Mouse (Mus musculus) MEL-GATA-1-ER (cell line): Measurements from ENCODE around the gene Cpa4.

Experiments used
- DNase-seq: peaks from one replicate; pipeline ENCODE4 v3.0.0-alpha.2; 2012; ENCODE audit warnings: low read depth; ENCODE audit errors: extremely low read depth

The Cpa4 gene

DNA sequence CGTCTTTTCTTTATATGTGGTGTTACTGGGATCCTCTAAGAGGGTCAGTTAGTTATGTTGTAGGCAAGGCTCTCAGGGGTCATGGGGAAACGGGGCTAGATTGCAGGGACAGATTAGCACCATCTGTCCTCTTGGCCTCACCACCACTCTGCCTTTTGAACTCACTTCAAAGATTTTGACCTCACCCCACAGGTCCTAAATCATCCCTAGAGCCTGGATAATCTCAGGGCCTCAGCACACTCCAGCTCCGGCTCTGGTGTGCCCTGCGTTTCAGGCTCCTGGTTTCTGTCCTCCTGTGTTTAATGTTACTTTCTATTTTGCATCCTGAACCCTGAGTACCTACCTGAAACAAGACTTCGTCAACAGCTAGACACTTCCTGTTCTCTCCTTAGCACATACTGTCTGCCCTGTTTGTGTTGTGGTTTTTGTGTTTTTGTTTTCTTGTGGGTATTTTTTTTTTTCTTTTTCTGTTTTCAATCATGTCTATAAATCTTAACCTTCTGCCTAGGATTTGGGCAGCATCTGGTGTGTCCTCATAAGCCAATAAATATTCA lies 23.8 kb downstream of the Cpa4 start:
- DNase-seq: no peak

DNA sequence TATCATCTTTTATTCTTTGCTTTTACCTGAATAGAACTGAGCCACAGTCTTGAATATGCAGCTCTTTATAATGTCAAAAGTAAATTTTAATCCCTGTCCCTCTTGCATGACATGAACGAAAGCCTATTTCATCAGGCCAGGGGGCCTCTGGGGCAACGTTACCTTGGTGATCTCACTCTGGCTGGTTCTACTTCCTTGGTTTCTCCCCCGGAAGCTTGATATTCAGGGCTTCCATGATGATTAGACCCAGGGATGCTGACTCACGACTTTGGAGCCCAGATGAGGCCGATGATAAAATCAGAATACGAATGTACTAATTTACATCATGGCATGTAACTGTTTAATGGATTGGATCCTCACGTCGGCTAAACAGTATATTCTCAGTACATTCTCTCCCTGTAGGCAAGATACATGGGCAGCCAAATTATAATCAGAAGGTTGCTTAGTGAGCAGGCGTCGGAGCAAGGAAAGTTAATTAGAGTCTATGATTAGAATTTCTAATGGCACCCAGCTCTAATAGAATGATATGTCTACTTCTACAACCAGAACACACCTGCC lies 24.3 kb downstream of the Cpa4 start:
- DNase-seq: no peak

DNA sequence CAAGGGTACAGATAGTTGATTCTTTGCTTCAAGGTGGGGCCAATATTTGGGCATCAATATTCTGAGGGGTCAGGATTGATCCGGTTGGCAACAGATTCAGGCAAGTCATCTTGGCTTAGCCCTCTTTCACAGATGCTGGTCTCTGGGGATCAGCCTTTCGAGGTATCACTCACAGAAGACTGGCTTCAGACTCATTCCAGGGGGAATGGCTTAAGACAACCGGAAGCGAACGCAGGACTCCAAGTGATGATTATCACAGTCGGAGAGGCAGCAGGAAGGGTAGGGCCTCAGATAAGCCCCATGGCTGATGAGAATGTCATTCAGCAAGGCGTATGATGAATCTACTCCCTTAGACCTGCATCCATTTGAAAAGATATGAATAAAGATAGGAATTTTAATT lies 26.2 kb downstream of the Cpa4 start:
- DNase-seq: no peak

DNA sequence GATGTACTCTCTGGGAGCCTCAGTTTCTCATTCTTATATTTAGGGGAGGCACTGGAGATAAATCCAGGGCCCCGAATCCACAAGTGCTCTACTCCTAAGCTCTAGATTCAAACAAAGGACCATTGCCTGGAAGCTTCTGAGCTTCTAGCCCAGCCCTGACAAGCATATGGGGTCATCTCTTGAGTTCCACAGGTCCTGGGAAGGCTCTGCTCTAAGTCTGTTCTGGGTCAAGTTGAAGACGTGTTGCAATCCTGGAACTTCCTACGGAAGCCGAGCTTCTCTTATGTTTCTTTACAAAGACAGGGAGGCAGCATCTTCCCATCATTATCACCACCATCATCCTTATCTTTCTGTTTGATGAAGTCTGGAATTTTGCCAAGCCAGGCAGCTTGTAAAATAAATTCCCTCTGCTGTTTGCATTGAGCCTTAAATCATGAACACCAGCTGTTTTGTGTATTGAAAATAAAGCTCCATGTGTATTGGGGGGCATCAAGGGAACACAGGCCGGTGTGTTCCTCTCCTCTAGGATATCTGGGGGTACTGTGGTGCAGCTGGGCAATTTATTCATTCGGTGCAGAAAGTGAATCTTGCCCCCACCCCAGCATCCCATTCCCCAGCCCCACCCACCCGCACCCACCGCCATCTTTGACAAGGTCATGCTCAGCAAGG lies 28.2 kb downstream of the Cpa4 start:
- DNase-seq: no peak

DNA sequence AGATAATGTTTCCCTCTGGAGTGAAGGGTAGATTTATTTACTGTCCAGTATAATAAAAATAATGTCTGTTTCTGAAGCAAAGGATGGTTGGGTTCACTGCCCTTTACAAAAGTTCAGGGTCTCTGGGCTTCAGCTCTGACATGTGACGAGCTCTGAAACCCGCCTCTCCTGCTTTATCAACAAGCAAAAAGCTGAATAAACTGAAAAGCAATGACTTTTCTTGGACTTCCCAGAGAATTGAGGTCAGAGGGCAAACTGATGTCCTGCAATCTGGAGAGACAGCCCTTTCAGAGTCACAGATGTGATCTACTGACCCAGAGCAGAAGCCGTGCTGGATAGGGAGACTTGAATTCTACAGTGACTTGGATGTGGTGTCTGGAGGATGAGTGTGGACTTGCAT lies 31.9 kb downstream of the Cpa4 start:
- no peak for DNase-seq

DNA sequence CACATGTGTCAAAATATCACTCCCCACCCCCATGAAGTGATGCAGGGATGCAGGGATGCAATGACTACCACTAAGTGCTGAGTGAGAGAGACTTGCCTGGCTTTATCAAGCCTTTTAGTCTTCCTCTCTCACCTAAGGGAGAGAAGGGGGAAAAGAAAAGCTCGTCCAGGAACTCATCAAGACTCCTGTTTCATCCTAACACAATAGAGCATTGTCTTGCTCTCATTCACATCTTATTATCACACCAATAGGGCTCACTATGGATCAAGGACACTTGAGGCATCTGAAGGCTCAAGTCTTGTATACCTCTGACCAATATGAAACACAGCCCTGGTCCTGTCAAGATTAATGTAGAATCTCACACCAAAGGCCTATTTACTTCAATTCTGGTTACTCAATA lies 32.8 kb downstream of the Cpa4 start:
- no peak for DNase-seq

DNA sequence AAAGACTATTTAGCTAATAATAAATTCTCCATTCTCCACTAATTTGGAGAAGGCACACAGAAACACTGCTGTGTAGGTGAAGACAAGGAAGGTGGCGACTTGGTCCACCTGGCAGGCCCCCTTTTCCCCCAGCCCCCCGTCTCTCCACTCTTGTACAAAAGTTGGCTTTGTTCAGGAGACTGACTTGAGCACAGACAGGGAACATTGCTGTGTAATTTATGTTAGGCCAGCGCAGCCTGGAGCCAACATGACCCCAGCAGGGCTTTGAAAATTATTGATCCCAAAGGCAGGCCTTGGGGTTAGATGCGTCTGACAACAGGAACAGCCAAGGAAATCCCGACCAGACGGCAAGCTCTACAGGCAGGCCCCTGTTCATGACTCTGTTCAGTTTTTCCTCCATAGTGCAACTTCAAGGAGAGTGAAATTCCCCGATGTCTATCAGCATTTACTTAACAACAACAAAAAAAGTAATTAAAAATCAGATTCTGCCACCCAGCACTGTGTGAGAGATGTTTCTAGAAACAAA lies 36.2 kb downstream of the Cpa4 start:
- no peak for DNase-seq

DNA sequence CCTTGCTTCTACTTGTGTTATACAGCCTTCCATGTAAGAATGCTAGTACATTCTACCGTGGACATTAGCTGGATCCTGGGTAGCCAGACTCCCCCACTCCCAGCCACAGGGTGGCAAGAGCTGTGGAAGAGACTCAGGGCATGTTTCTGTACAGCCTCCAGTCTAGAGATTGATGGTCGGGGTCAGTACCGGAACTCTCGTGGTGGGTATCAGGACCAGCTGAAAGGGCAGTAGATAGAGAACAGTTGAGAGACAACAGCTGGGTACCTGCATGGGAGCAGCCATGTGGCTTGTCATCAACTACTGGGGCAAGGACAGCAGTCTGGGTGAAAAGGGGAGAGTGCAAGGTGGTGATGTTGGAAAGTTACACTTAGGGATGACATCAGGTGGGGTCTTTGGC lies 36.9 kb downstream of the Cpa4 start:
- DNase-seq: no peak

DNA sequence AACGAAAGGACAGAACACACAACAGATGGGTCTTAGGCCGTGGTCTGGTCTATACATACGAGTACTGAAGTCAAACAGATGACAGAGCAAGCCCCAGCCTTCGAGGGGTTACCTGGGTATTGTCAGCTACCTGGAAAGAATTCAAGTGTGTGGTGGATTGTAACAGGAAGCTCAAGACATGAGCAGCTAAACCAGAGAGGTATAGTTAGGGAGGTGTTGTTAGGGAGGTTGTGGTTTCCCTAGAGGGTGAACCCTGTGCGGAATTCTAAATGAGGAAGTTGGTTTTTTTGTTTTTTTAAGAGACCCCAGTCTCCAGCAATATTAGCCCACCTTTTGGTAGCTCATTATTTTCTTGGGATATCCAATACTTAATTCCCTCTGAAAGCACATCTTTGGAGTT lies 37.5 kb downstream of the Cpa4 start:
- DNase-seq: peak; percentile 26

DNA sequence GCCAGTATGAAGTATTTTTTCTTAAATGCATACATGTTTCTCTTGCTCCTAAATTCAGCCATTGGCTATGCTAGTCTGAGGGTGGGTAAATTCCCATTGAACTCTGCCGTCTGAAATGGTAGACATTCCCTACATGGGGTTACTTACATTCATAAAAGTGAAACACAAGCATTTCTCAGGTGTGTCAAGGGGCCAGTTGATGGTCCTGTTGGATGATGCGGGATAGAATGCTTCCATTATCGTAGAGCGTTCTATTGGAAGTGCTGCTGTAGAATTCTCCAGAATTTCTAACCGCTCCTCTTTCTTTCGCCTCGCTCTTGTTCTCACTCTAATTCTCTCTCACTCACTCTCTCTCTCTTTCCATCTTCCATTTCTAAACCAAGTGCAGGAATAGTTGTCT lies 42.5 kb downstream of the Cpa4 start, which contains the start of gene Cpa5:
TSS of gene Cpa5 (plus strand) at position 301 of the 400 bp plus-strand sequence.
- no peak for DNase-seq

DNA sequence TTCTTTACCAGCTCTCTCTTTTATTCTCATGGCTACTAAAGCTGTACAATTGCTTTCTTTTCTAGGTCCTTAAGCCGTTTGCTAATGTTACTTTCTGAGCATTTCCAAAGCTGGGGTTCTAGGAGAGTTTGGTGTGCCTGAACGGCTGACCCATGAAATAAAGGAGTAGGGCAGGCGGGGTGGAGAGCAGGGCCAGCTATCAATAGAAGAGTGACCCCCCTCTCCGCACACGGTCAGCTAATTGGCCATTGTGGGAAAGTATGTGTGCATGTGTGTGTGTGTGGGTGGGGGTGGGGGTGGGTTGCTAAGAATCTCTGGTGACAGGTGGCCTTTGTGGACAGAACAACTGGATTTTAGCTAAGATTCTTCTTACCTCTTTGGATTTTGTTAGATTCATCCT lies 43.0 kb downstream of the Cpa4 start:
- no peak for DNase-seq

DNA sequence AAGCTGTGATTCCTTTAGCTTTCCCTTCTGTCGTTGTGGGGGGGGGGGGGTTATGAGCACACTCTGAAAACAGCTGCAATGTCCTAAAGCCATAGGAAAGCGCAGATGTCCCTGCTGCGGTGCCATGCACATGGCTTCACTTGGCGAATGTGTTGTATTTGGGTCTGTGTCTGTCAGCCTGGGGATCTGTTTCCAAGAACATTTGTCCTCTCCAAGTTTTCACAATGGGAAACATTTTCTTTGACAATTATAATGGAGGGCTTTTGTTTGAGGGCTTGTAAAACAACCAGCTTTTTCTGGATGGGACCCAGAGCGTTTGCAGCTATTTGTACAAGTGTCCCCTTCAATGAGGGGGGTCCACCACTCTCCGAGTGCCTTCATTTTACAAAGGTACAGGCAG lies 46.1 kb downstream of the Cpa4 start:
- DNase-seq: no peak

DNA sequence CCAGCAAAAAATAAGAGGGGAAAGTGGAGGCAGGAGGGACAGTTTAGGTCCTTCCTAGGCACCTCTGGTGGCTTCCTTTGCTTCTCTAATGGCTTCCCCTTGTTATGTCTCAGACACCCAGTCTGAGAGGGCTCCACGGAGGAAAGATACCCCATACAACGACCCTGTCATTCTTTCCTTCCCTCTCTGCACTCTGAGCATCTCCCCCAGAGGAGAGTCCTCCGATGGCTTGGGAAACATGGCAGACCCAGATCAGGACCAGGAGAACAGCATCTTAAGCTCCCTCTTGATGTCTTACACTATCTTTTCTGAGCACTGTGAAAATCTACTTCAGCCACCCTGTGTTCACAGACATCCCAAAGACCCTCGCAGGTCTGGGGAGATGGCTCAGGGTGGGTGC lies 47.6 kb downstream of the Cpa4 start:
- no peak for DNase-seq

DNA sequence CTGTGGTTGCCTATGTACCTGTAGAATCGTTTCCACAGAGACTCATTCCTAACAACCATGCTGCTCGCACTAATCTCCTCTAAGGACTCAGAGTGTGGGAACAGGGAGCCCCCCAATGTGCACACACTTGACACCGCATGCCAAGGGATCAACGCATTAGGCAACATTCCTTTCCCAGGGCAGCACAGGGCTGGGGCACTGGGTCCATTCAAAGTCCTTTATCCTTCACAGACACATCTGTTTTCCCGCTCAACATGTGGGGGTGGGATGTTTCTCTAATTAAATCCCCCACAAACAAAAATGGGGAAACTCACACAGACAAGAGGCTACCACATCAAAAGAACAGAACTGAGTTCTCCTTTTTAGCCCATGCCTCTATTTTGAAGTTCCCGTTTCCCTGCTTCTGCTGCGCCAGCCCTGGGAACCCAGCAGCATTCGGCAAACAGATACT lies 48.3 kb downstream of the Cpa4 start:
- peak; percentile 57 for DNase-seq

DNA sequence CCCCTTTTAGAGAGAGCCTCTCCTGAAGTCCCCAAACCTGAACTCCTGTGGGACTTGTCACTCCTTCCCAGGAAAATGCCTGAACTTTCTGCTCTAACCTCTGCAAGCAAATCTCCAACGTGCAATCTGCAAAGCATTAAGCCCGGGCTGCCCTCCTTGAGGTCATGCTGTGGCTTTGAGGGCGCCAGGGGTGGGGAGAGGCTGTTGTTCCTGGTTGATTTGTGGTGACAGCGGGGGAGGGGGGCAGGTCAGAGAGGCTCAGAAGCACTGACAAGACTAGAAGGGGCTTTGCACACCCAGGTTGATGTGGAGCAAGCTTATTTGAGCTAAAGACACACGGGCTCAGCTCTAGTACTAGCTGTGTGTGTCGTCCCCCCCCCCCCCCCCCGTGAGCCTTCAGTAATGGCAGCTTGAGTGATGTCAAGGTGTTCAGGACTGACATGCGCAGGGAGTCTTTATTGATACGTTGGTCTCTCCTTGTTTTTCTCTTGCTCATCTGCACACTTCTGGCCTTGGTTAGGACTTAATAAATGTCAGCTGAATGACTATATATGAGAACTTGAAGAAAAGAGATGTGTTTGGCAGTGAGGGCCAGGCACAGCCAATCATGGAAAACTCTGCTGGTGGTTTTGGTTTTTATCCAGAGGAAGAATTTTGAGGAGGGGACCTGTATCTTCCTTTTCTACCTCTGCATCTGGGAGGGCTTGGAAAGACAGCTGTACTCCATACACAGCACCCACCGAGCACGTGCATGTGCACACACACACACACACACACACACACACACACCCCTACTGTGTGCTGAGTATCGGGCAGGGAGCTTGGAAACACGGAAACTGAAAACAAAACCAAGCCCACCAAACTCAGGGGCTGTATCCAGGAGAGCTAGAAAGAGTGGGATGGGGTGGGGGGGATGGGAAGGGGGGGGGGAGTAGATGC lies 49.1 kb downstream of the Cpa4 start:
- no peak for DNase-seq

DNA sequence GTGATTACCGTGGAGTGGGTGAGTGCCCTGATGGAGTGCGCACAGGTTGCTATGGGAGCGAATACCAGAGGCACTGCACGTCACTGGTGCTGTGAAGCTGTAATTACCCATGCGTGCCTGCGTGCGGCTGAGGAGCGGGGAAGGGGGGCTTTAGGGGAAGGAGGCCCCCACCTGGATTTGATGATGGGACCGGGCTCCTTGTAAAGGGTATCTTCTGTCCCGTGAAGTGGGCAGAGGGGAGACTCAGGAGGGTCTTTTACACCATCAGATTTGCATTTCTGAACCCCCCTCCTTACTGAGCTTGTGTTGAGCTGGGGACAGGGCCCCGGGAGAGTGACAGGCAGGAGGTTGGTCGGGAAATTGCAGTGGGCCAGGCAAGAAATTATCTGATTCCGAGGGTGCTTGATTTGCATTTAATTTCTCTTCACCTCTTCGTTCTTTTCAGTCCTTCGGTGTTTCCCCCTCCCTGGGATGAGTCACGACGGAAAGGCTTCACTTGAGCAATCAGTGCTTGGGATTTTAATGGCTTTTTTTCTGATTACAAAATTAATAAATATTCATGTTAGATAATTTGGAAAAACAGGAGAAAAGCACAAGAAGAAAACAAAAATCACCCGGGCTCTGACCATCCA lies 49.9 kb downstream of the Cpa4 start:
- DNase-seq: no peak

DNA sequence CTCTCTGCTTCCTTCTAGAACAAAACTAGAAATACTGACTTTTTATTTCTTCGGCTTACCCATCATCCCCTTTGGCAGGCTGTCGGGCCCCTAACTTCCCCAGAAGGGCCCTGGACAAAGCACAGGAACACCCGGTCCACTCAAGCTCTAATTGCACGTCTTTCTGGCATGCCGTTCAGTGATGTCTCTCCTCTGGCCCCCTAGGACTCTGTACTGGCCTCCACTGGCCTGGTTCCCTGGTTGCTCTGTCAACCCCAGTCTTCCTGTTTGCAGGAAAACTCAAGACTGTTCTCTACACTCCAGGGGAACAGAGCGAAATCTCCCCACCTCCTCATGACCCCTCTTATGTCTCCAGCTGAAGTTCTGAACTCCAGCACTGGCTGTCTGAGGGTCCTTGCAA lies 50.6 kb downstream of the Cpa4 start:
- no peak for DNase-seq

DNA sequence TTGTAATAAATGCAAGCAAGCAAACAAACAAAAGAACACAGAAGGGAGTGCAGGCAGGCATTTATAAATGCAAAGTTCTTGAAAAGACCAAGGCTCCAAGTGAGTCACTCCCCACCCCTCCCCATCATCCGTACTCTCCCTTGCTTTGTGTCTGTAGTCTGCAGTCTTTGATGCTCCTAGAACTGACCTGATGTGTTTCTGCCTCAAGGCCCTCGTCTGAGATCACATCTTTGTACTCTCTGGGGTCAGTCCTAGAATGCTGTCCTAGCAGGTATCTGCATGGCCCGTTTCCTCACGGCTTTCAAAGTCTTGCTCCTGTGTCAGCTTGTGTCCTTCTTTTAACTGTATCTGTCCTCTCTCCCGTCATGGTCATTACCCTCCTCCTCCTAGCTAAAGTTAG lies 51.4 kb downstream of the Cpa4 start:
- DNase-seq: no peak

DNA sequence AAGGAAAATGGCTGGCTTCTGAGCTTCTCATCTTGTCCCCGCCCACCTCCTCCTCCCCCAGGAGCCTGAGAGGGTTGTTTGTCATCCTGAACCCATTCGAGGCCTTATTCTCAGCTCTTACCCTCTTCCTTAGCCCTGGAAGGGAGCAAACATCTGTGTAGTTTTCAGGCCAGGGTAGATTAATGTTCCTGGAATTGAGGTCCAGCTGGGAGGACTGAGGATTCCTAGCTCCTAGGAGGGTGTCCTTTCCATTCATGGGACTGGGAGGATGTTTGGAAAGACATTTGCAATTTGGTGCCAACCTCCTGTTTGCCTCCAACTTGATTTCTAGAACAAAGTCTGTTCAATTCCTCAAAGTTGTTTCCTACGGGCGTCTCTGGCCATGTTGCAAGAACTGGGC lies 52.4 kb downstream of the Cpa4 start:
- DNase-seq: no peak

DNA sequence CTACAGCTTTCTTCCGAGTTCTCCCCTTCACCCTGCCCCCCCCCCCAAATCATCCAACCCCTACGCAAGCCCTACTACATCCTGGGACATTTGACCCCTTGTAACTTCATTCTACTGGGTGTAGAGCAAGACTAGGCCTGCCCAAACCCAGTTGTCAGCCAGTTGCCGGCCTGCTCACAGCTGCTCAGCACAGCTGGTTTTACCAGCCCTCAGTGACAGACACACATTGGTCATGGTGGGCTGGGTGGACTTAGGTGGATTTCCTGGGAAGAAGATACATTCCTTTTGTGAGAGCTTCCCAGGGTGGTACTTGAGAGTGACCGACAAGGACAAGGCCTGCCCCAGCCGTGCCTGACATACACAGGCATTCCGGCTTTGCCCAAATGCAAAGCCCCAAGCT lies 52.8 kb downstream of the Cpa4 start:
- DNase-seq: no peak

DNA sequence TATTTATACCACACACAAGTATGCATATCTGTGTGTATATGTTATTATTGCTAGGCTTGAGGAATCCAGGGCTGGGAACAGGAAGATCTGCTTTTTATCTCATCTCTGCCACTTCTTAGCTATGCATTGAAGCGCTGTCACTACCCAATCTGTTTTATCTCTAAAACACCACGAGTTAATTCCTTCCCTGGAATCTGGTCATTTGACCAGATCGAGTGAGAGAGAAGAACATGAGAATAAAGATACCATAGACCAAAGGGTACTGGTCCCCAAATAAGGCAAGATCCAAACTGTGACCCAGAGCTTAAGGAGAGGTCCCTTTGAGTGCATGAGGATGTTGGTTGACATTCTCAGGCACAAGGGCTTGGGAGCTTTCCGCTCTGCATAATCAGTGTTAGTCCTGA lies 53.8 kb downstream of the Cpa4 start:
- DNase-seq: no peak
